Mouse (Mus musculus) ZHBTc4 (cell line): Measurements from ENCODE around the gene Mthfd1.
A peak's percentile ranks its signal among the peaks of the same experiment; 100 is the strongest.

Source experiments
- DNase-seq: peaks from one replicate; pipeline ENCODE4 v3.0.0-alpha.2; 2011; ENCODE audit warnings: low read depth, low spot score

Mthfd1 gene

GRCm38 (mm10) chr12:76254725-76255498 lies at the start of gene Mthfd1:
Gene Mthfd1, plus strand, starts transcription at chr12:76255298.
- DNase-seq = peak; percentile 99

GRCm38 (mm10) chr12:76209429-76209974 lies 45.6 kb upstream of the Mthfd1 start:
- DNase-seq = peak; percentile 41

DNA sequence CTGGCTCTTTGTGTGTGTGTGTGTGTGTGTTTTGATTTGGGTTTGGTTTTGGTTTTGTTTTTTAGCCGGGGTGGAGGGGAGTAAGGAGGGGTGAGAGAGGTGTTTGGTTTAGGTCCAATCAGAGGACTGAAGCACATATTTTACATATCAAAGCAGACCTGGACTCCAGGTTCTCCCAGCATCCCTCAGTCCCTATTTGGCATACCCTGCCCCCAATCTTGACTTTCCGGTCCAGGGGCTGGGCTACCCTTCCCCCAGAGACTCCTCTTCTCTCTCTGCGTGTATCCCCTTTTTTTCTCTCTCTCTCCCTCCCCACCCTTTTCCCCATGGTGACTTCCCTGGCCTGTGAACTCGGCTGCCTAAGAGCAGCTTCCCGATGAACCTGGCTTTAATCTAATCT lies 40.0 kb upstream of the Mthfd1 start:
- DNase-seq = peak; percentile 83

GRCm38 (mm10) chr12:76216716-76217115 lies 38.4 kb upstream of the Mthfd1 start:
- peak; percentile 96 for DNase-seq

DNA sequence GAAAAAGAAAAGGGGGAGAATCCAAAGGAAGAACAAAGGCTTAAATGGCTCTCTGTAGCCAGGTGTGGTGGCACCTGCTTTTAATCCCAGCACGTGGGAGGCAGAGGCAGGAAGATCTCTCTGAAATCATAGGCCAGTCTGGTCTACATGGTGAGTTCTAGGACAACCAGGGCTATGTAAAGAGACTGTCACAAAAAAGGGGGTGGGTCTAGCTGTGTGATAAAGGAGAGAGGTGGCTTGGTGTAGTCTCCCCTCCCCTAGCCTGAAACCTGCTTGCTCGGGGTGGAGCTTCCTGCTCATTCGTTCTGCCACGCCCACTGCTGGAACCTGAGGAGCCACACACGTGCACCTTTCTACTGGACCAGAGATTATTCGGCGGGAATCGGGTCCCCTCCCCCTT lies 33.0 kb upstream of the Mthfd1 start:
- DNase-seq = peak; percentile 85

- DNase-seq = peak; percentile 72
Observed at GRCm38 (mm10) chr12:76230644-76231043, 24.5 kb upstream of the Mthfd1 start.

DNA sequence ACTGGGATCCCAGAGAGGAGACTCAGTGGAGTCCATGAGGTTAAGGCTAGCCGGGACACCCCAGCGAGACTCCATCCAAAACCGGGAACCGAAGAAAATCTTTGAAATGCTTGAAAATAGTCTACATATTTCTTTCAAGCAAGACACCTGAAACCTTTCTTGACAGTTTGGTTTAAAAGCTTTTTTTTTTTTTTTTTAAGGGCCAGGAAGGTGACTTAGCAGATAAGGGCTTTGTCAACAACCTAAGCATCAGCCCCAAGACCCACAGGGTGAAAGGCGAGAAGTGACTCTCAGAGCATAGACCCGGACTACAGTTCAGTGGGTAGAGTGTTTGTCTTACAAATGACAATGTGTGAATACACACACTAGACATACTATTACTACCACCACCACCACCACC lies 19.8 kb upstream of the Mthfd1 start:
- DNase-seq = no peak

DNA sequence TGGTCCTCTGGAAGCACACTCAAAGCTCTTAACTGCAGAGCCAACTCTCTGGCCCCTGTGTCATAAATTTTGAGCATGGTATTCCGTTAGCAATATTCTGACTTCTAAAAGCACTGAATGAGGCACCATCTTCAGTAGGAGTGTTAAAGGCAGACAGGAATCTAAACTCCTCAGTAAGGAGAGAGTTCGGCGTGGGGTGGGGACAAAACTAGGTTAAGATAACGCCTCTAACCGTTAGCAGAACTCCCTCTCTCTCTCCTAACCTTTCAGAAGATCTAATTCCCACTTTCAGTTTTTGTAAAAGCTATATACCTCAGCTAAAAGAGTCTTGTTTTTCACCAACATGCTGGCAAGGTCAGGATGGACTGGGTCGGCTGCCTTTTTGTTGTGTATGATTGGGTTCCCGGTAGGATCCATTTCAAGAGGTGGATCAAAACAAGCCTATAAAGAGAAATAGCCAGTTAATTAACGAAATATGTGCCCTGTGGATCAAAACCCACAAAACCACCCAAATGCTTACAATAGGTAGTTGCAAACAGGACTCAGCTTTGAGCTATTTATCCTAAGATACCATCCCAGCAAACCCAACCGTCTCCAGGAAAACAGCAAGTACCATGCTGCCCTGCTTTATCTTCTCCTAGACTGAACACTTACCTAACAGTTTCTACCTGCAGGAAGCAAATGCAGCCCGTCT lies 15.8 kb upstream of the Mthfd1 start:
- DNase-seq = no peak

- no peak for DNase-seq
Observed at GRCm38 (mm10) chr12:76239839-76240571, 15.1 kb upstream of the Mthfd1 start.

- DNase-seq = no peak
Observed at GRCm38 (mm10) chr12:76240670-76241069, 14.4 kb upstream of the Mthfd1 start.

GRCm38 (mm10) chr12:76241084-76241483 lies 14.0 kb upstream of the Mthfd1 start:
- DNase-seq = no peak

- no peak for DNase-seq
Observed at GRCm38 (mm10) chr12:76241833-76242232, 13.3 kb upstream of the Mthfd1 start.

DNA sequence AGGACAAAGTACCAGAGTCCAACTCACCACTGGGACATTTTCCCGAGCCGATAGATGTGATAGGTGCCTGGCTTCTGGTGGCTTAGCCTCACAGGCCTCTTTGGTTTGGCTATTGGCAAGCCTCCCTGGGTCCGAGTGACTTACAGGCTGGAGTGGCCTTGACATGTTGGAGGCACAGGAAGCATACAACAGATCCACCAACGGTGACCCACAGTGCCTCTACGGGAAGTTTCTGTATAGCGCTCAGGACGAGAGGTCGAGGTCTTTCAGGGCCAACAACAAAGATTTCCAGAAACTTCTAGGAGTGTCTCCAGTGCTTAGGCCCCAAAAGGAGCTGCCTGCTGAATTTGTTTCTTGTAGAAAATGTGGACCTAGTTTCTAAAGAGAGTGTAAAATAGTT lies 10.1 kb upstream of the Mthfd1 start:
- no peak for DNase-seq

DNA sequence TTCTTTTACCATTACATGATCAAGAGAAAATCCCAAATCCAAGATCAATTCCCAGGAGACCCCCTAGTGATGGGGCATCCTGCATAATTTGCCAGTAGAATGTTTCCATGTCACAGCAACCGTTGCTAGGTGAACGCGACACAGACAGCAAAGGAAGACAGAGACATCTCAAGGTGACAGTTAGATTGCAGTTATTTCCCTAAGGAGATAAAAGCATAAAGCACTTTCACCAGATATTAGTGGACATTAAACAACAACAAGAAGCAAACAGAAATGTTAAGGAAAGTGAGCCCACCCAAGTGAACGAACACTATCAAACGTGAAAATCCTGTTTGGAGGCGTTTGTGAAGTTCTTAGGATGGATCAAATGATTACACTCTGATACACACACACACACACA lies 8.5 kb upstream of the Mthfd1 start, which contains the start of gene Tex21:
Tex21 (minus strand) TSS at position 101 of the 400 bp plus-strand sequence.
- DNase-seq = no peak

DNA sequence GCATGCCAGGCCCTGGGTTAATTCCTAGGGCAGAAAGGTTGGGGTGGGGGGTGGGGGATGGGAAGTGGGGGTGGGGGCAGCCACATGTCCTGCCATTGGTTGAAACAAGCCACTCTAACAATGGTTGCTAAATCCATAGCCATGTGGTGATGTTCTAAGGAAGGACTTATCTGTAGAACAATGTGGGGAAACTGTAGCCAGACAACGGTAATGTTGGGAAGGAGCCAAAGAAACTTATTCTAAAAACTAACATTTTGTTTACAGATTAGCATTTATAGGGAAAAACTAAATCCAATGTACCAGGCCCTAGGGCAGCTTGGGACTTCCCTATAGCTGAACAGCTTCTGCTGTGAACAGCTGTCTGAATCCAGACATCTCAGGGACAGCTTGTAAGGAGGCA lies 2.0 kb upstream of the Mthfd1 start:
- DNase-seq = no peak

DNA sequence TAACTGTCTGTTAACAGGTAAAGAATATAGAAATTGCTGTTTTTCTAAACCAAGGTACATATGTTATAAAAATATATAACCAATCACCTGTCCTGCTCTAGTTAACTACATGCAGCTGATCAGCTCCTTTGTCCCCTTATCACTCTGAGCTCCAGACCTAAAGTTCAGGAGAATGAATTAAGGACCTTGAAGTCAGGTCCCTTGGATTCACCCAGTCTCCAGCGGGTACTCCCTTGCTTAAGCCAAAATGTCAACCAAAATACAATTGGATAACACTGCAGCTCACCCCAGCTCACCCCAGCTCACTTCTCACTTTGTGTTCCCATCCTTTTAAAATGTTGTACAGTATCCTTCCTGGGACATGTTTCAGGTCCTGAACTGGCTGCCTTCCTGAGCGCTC lies 1.5 kb upstream of the Mthfd1 start:
- DNase-seq = no peak

- no peak for DNase-seq
Observed at GRCm38 (mm10) chr12:76253991-76254390, 1.1 kb upstream of the Mthfd1 start.

- DNase-seq = no peak
Observed at GRCm38 (mm10) chr12:76255499-76255875, 389 bp downstream of the Mthfd1 start.

DNA sequence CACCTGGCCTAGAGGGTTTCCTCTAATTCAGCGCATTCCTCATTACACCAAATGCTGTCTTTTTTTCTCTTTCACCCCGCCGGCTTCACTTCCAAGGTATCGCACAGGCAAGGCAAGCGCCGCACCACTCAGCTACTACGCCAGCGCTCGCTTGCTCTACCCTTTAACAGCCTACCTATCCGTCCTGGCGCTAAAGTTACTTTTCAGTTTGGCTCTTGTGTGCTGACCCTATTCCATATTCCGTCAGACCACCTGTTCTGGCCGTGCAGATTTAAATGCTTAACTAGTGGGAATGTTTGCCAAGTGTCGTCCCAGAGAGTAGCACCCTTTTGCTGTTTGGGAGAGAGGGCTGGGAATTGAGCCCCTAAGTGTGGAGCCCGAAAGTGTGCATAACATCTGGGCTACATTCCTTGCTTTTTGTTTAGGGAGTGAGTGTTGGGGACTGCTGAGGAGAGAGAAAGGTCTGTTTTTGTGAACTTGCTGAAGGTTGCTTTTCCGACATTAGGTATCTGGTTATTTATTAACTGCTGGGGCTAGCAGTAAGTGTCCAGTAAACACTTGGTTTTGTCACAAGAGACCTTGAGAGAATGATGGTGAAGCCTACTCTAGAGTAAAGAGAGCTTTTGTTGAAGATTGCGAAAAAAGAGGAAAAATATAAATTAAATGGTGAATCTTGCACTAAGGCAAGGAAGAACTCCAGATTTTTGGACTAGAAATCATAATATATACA lies 1.2 kb downstream of the Mthfd1 start:
- peak; percentile 34 for DNase-seq

DNA sequence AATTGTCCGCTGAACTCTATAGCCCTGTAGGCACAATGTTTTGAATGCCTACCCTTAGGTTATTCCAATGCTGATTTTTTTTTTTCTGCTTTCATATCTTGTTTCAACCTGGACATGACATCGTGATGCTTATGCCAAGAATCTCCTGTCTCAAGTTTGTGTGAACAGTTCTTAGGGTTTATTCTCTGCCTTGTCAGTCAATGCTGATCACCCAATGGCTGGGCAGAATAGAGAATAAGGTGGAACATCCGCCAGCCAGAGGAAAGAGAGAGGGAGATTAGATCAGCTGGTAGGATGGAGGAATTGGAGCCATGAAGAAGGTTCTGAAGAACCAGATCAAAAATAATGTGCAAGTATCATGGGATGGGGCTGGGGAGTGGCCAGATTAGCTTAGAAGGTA lies 5.6 kb downstream of the Mthfd1 start:
- DNase-seq = peak; percentile 51

DNA sequence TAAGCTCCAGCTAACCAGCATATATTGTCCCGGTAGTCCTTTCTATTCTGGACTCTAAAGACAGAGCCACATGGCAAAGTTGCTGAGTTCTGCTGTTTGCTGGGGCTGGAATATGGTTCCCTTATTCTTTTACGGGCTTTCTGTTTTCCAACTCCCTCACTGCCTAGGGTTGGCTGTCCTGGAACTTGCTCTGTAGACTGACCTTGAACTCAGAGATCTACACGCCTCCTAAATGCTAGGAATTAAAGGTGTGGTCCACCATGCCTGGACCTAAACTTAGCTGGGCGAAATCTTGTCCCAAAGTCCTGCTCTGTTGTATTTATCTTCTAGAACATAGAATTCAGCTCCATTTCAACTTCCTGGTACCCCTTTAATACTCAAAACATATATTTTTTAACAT lies 6.5 kb downstream of the Mthfd1 start:
- DNase-seq = peak; percentile 56
